26 mouse cellular contexts compared by ENCODE assay signal in the genomic region with DNA sequence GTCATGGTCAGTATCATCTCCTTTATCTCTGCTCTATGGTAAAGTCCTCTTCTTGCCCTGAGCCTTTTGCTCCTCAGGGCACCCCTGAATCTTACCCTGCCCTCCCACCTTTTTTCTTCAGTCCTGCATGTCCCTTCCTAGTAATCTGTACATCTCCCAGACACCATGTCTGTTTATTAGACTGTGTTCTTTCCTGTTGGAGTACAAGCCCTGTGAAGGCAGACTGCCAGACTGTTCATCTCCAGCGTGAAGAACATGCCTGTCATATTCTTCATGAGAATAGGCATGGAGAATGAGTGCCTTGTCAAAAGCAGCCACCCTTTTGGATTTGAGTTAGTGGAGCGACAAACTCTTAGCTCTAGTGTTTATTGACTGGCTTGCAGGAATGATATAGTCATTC. TPM values are rescaled to one million over a fixed set of nuclear protein-coding genes. Genes with fewer than 3 reads are reported as not detected.
DNase-seq lines count a peak whose midpoint lies in the region; ATAC-seq and TF ChIP-seq lines count a peak whose summit lies in the region.
"Had no signal": no experiment of that assay in that cellular context is flagged by ENCODE, and none has a peak within 500 bp of the region (broad histone marks: within the 10 kb centered on the region; RNA-seq: fewer than 3 reads in every experiment).

No protein-coding gene starts in this region.

- no peaks in the 10 kb centered on the region for H3K9me3 ChIP-seq in lung, embryonic 14.5 days (ENCODE audit: low read depth, low read length)
- H3K9me3 ChIP-seq in embryonic facial prominence, embryonic 10.5 days, result no peaks in the 10 kb centered on the region
- H3K9me3 ChIP-seq in lung, postnatal 0 days (ENCODE audit: low read length), result no peaks in the 10 kb centered on the region
- H3K9me3 ChIP-seq: embryonic facial prominence, embryonic 13.5 days; forebrain, embryonic 12.5 days; heart, embryonic 12.5 days; heart, embryonic 15.5 days had no signal

- H3K4me2 ChIP-seq in lung, embryonic 14.5 days, result no peak overlapping the region
- no peak overlapping the region for H3K4me2 ChIP-seq in lung, postnatal 0 days (replicated peaks; ENCODE audit: low read depth, low read length)
- H3K4me2 ChIP-seq: embryonic facial prominence, embryonic 13.5 days; forebrain, embryonic 12.5 days; heart, embryonic 12.5 days; heart, embryonic 15.5 days; hindbrain, embryonic 14.5 days had no signal

- no peak overlapping the region for H3K27ac ChIP-seq in lung, embryonic 14.5 days (ENCODE audit: low read depth)
- H3K27ac ChIP-seq in embryonic facial prominence, embryonic 10.5 days (replicated peaks), result no peak overlapping the region
- no peak overlapping the region for H3K27ac ChIP-seq in lung, postnatal 0 days (ENCODE audit: low read length)
- H3K27ac ChIP-seq: embryonic facial prominence, embryonic 13.5 days; forebrain, embryonic 12.5 days; gastrocnemius, adult 2 months; heart, embryonic 15.5 days; hindbrain, embryonic 14.5 days; hindbrain, postnatal 0 days had no signal

- H3K4me1 ChIP-seq in lung, embryonic 14.5 days (ENCODE audit: insufficient read depth), result peaks cover 20% of the 10 kb centered on the region; the same call in 1 of the 2 replicates
- peaks cover 50% of the 10 kb centered on the region for H3K4me1 ChIP-seq in embryonic facial prominence, embryonic 10.5 days
- peaks cover 19% of the 10 kb centered on the region; the same call in 1 of the 2 replicates for H3K4me1 ChIP-seq in lung, postnatal 0 days (ENCODE audit: insufficient read depth, low read depth, low read length)

- no peak overlapping the region for H3K4me3 ChIP-seq in lung, embryonic 14.5 days (ENCODE audit: low read depth, low read length)
- H3K4me3 ChIP-seq in embryonic facial prominence, embryonic 10.5 days, result no peak overlapping the region
- no peak overlapping the region for H3K4me3 ChIP-seq in lung, postnatal 0 days (ENCODE audit: low read depth, low read length)
- H3K4me3 ChIP-seq: embryonic facial prominence, embryonic 13.5 days; erythroblast, embryonic 14.5 days; forebrain, embryonic 12.5 days; gastrocnemius, adult 2 months; heart, embryonic 12.5 days; heart, embryonic 15.5 days had no signal

- TF ChIP-seq CTCF in lung, embryonic 14.5 days (IDR thresholded peaks at IDR 0.05; ENCODE audit: low read depth), result no peak
- TF ChIP-seq CTCF in lung, postnatal 0 days (IDR thresholded peaks at IDR 0.05), result no peak

- WGBS in lung, embryonic 14.5 days, result 34% methylated on average over 2 of the region's 2 CpGs
- WGBS in embryonic facial prominence, embryonic 10.5 days, result 80% methylated on average over 2 of the region's 2 CpGs
- 24% methylated on average over 2 of the region's 2 CpGs for whole genome bisulfite sequencing in lung, postnatal 0 days

- H3K27me3 ChIP-seq in lung, embryonic 14.5 days (ENCODE audit: insufficient read depth, low read length), result no peaks in the 10 kb centered on the region
- H3K27me3 ChIP-seq in embryonic facial prominence, embryonic 10.5 days (replicated peaks; ENCODE audit: low read depth, poor library complexity, severe bottlenecking), result no peaks in the 10 kb centered on the region
- no peaks in the 10 kb centered on the region for H3K27me3 ChIP-seq in lung, postnatal 0 days (replicated peaks; ENCODE audit: insufficient read depth, low read length)
- H3K27me3 ChIP-seq: embryonic facial prominence, embryonic 13.5 days; forebrain, embryonic 12.5 days; heart, embryonic 12.5 days; heart, embryonic 15.5 days had no signal

- DNase-seq in lung, embryonic 14.5 days, result peak; percentile 53
- DNase-seq in lung, postnatal 4 days, result no peak
- DNase-seq in embryonic facial prominence, embryonic 10.5 days (ENCODE audit: low spot score), result peak; percentile 5
- peak; percentile 47 for DNase-seq in lung, postnatal 0 days (ENCODE audit: low spot score)
- DNase-seq in lung, postnatal 25 days (ENCODE audit: low spot score), result peak; percentile 46
- DNase-seq in kidney, postnatal 36 days, result no peak
- no peak for DNase-seq in frontal cortex, adult 2 months (ENCODE audit: extremely low spot score in 1 of 2, low spot score in 1 of 2)
- DNase-seq: adrenal gland, adult 8-10 months; adrenal gland, postnatal 36 days; cerebellum, adult 9-11 months; cerebellum, postnatal 25 days; gastrocnemius, adult 2 months; gastrocnemius, postnatal 14 days; heart, adult 18-20 months; heart, postnatal 10 days; heart, postnatal 4 days had no signal

- no peaks in the 10 kb centered on the region for H3K36me3 ChIP-seq in lung, embryonic 14.5 days (ENCODE audit: insufficient read depth)
- H3K36me3 ChIP-seq in embryonic facial prominence, embryonic 10.5 days (replicated peaks), result peaks cover 7% of the 10 kb centered on the region; the same call in 1 of the 2 replicates
- H3K36me3 ChIP-seq in lung, postnatal 0 days (ENCODE audit: insufficient read depth, low read length), result no peaks in the 10 kb centered on the region
- H3K36me3 ChIP-seq: embryonic facial prominence, embryonic 13.5 days; forebrain, embryonic 12.5 days; heart, embryonic 15.5 days had no signal

- ATAC-seq in lung, embryonic 14.5 days (ENCODE audit: insufficient read depth), result no peak
- peak; percentile 36; the same call in 1 of the 2 replicates for ATAC-seq in lung, postnatal 0 days
- ATAC-seq in activated CD4-positive, CD25-positive, alpha-beta regulatory T cell, adult 4 months, result no peak
- ATAC-seq: CD4-positive, CD25-positive, alpha-beta regulatory T cell, adult 4 months; forebrain, embryonic 16.5 days; hindbrain, postnatal 0 days had no signal

- H3K9ac ChIP-seq in lung, embryonic 14.5 days, result no peak overlapping the region
- H3K9ac ChIP-seq in lung, postnatal 0 days (replicated peaks; ENCODE audit: low read depth), result no peak overlapping the region
- H3K9ac ChIP-seq: embryonic facial prominence, embryonic 13.5 days; forebrain, embryonic 12.5 days; heart, embryonic 12.5 days; heart, embryonic 15.5 days; hindbrain, embryonic 14.5 days had no signal

- peak; percentile 80 for TF ChIP-seq EP300 in lung, postnatal 0 days (IDR thresholded peaks at IDR 0.05)

RNA-seq across cellular contexts. Expression of a gene that starts 28.1 kb away (rescaled TPM):
- polyA plus RNA-seq in lung, embryonic 14.5 days (2014; fragmentation: Nextera tagmentation; extraction: Ambion mirVana), result 30.5 and 30.8 TPM in 2 replicates
- polyA plus RNA-seq in embryonic facial prominence, embryonic 10.5 days (2016; fragmentation: Nextera tagmentation; extraction: Ambion mirVana), result 34.0 and 36.5 TPM in 2 replicates
- polyA plus RNA-seq in lung, postnatal 0 days (2015; fragmentation: Nextera tagmentation; extraction: Ambion mirVana), result 10.2 and 11.7 TPM in 2 replicates
- 181 and 182 TPM in 2 replicates for polyA plus RNA-seq in frontal cortex, adult 2 months (2012; rRNA removed)
- polyA plus RNA-seq in activated CD4-positive, CD25-positive, alpha-beta regulatory T cell, adult 4 months (2017; shearing (Covaris generic)), result 10 to 100 TPM; 23.4 to 29.9 TPM

Comparison
In these comparisons a context has a peak if more than half of its experiments do, and no peak if none do; other contexts are left out.
1. DNase-seq: peak in lung, embryonic 14.5 days (single experiment), embryonic facial prominence, embryonic 10.5 days (single experiment), lung, postnatal 0 days (single experiment) and lung, postnatal 25 days (single experiment); none in lung, postnatal 4 days (0 of 2), kidney, postnatal 36 days (0 of 2) and frontal cortex, adult 2 months (0 of 2).